Mouse (Mus musculus): ENCODE measurements at regions not wholly inside any gene's neighbourhood (a gene's known extent, or its start where the extent isn't known, plus 50 kb on each side); places are given as distances from the start of the nearest gene placed in this dataset.

- peak; percentile 24 to 26 for DNase-seq (ENCODE audit: low spot score in 2 of 2)
Measured at GRCm38 (mm10) chr2:106318695-106319266, 315.4 kb upstream of the Dnajc24 start.

GRCm38 (mm10) chr2:106346781-106347180 lies 343.4 kb upstream of the Dnajc24 start:
- no peak for DNase-seq (ENCODE audit: low spot score in 2 of 2)

GRCm38 (mm10) chr2:106347249-106347648 lies 343.9 kb upstream of the Dnajc24 start:
- no peak for DNase-seq (ENCODE audit: low spot score in 2 of 2)

GRCm38 (mm10) chr2:106355565-106355964 lies 337.5 kb upstream of the Mpped2 start:
- DNase-seq (ENCODE audit: low spot score in 2 of 2) = no peak

- DNase-seq (ENCODE audit: low spot score in 2 of 2) = peak; percentile 74 to 78
Measured at GRCm38 (mm10) chr2:106355984-106356547, 337.0 kb upstream of the Mpped2 start.

- DNase-seq (ENCODE audit: low spot score in 2 of 2) = no peak
Measured at GRCm38 (mm10) chr2:106368641-106369040, 324.4 kb upstream of the Mpped2 start.

- no peak for DNase-seq (ENCODE audit: low spot score in 2 of 2)
Measured at GRCm38 (mm10) chr2:106383415-106384285, 309.4 kb upstream of the Mpped2 start.

- no peak for DNase-seq (ENCODE audit: low spot score in 2 of 2)
Measured at GRCm38 (mm10) chr2:106384286-106384595, 308.8 kb upstream of the Mpped2 start.

- peak in 1 of 2 experiments; percentile 29 for DNase-seq (ENCODE audit: low spot score in 2 of 2)
Measured at GRCm38 (mm10) chr2:106384842-106385241, 308.2 kb upstream of the Mpped2 start.

GRCm38 (mm10) chr2:106412158-106412557 lies 280.9 kb upstream of the Mpped2 start:
- no peak for DNase-seq (ENCODE audit: low spot score in 2 of 2)

- DNase-seq (ENCODE audit: low spot score in 2 of 2) = no peak
Measured at GRCm38 (mm10) chr2:106415474-106416019, 277.5 kb upstream of the Mpped2 start.

GRCm38 (mm10) chr2:106418181-106418580 lies 274.9 kb upstream of the Mpped2 start:
- DNase-seq (ENCODE audit: low spot score in 2 of 2) = no peak

- no peak for DNase-seq (ENCODE audit: low spot score in 2 of 2)
Measured at GRCm38 (mm10) chr2:106424974-106425373, 268.1 kb upstream of the Mpped2 start.

- no peak for DNase-seq (ENCODE audit: low spot score in 2 of 2)
Measured at GRCm38 (mm10) chr2:106425451-106425881, 267.6 kb upstream of the Mpped2 start.

- DNase-seq (ENCODE audit: low spot score in 2 of 2) = no peak
Measured at GRCm38 (mm10) chr2:106426010-106426409, 267.1 kb upstream of the Mpped2 start.

GRCm38 (mm10) chr2:106427237-106427636 lies 265.8 kb upstream of the Mpped2 start:
- DNase-seq (ENCODE audit: low spot score in 2 of 2) = no peak

- no peak for DNase-seq (ENCODE audit: low spot score in 2 of 2)
Measured at GRCm38 (mm10) chr2:106428909-106429308, 264.2 kb upstream of the Mpped2 start.

- peak; percentile 82 to 84 for DNase-seq (ENCODE audit: low spot score in 2 of 2)
Measured at GRCm38 (mm10) chr2:106431141-106431540, 261.9 kb upstream of the Mpped2 start.

GRCm38 (mm10) chr2:106431637-106432199 lies 261.4 kb upstream of the Mpped2 start:
- no peak for DNase-seq (ENCODE audit: low spot score in 2 of 2)

GRCm38 (mm10) chr2:106436136-106436535 lies 256.9 kb upstream of the Mpped2 start:
- no peak for DNase-seq (ENCODE audit: low spot score in 2 of 2)

- DNase-seq (ENCODE audit: low spot score in 2 of 2) = peak; percentile 54 to 64
Measured at GRCm38 (mm10) chr2:106454310-106454974, 238.6 kb upstream of the Mpped2 start.

GRCm38 (mm10) chr2:106455039-106455438 lies 238.0 kb upstream of the Mpped2 start:
- DNase-seq (ENCODE audit: low spot score in 2 of 2) = no peak
